Mouse (Mus musculus): ENCODE data around the gene Tox4. TPM values are rescaled to one million over a fixed set of nuclear protein-coding genes. Genes with fewer than 3 reads are reported as not detected.

Gene Tox4
- 37.7 and 43.4 TPM in 2 replicates for polyA plus RNA-seq (2015; fragmentation: Nextera tagmentation; extraction: Ambion mirVana)

DNA sequence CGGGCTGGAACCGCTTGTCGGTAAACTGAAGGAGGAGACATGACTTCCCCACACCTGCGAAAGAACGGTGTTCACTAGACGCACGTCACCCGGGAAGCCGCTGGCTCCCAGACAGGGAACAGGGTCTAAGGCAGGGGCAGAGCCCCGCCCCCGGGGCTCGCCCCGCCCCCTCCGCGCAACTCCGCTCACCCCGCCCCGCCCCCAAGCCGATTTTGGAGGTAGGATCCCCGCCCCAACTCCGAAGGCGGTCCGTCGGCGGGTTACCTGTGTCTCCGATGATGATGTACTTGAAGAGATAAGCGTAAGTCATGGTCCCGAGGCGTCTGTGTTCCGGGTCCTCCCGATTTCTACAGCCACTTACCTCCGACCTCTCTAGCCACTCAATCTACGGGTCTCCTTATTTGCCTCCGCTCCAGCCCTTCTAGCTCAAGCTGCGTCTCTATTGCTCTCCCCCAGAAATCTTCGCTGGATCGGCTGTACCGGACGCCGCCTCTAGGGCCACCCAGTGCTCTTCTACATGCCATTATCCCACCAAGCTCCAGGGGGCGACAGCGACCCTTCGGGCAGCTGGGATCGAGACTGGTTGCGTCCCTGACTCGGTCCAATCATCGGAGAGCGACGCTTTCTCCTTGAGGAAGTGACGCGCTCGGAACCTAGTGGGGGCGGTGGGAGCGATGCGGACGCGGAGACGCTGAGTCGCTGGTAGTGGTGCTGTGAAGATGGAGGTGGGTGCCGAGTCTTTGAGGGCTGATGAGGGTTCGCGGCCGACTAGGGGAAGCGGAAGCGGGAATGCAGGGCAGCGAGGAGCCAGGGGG is at the start of gene Tox4, which contains the start of gene Rab2b:
Tox4 (plus strand) TSS at position 215 of the 815 bp plus-strand sequence.
Rab2b (minus strand) TSS at position 614 of the 815 bp plus-strand sequence.
- Histone ChIP-seq H3K4me3 (ENCODE audit: low read length) (peak within 1 kb of the TSS; percentile 93), H3K9ac (ENCODE audit: low read length) (peak within 1 kb of the TSS; percentile 89), H3K9me3 (ENCODE audit: control insufficient read depth, low read length) (no peaks in the 10 kb centered on the region), H3K27ac (ENCODE audit: low read length) (peak within 1 kb of the TSS; percentile 83), H3K27me3 (ENCODE audit: control insufficient read depth, insufficient read depth, low read depth, low read length) (no peaks in the 10 kb centered on the region), H3K36me3 (ENCODE audit: control insufficient read depth, insufficient read depth, low read length) (peaks cover 3% of the 10 kb centered on the region), H3K4me2 (ENCODE audit: low read depth, low read length) (peak within 1 kb of the TSS; percentile 65), H3K4me1 (replicated peaks; ENCODE audit: control insufficient read depth, insufficient read depth, low read length) (peaks cover 8% of the 10 kb centered on the region)
- peak; percentile 99 for ATAC-seq (ENCODE audit: low read depth)
- under 1% methylated on average over 63 of the region's 66 CpGs for WGBS

DNA sequence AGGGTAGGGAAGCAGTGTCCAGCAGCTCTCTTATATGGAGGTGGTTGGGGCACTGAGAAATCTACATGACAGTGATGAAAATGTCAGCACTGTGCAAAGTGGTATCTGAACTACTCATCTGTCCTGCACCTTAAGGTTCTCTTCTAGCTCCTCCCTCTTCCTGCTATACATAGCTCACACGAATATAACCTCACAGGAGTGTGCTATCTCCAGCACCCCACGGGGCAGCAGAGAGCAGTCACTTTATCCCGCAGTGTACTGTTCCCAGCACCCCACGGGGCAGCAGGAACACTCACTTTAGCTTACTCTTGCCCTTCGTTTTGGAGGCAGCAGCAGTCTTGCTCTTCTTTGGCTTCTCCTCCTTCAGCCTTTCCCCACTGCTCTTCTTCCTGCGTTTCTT is 46.7 kb upstream of the Tox4 start:
- Histone ChIP-seq H3K4me3 (ENCODE audit: low read length) (no peak overlapping the region), H3K9ac (ENCODE audit: low read length) (no peak overlapping the region), H3K36me3 (ENCODE audit: control insufficient read depth, insufficient read depth, low read length) (peaks cover 58% of the 10 kb centered on the region), H3K27ac (ENCODE audit: low read length) (no peak overlapping the region), H3K4me1 (replicated peaks; ENCODE audit: control insufficient read depth, insufficient read depth, low read length) (no peaks in the 10 kb centered on the region), H3K4me2 (ENCODE audit: low read depth, low read length) (no peak overlapping the region), H3K27me3 (ENCODE audit: control insufficient read depth, insufficient read depth, low read depth, low read length) (no peaks in the 10 kb centered on the region), H3K9me3 (ENCODE audit: control insufficient read depth, low read length) (no peaks in the 10 kb centered on the region)
- 85% methylated on average over 6 of the region's 6 CpGs for WGBS
- ATAC-seq (ENCODE audit: low read depth) = no peak

DNA sequence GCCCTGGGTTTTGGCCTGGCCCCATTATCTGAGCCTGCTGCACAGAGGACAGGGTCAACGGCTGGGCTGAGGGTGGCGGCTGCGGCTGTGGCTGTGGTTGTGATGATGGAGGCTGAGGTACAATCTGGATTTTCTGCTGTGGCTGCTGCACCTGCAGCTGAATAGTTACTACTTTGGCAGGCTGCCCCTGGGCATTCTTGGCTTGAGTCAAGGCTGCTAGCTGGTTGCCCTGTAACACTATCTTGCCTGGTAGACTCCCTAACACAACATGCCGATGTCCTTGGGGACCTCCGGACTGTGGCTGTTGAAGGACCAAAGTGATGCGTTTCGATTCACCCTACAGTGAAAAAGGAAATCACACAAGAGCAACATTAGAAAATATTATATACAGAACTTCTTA is 43.8 kb upstream of the Tox4 start:
- no peaks in the 10 kb centered on the region for H3K4me1 ChIP-seq (replicated peaks; ENCODE audit: control insufficient read depth, insufficient read depth, low read length)
- no peak for ATAC-seq (ENCODE audit: low read depth)
- H3K4me3 ChIP-seq (ENCODE audit: low read length) = no peak overlapping the region
- 91% methylated on average over 7 of the region's 7 CpGs for WGBS
- no peaks in the 10 kb centered on the region for H3K27me3 ChIP-seq (ENCODE audit: control insufficient read depth, insufficient read depth, low read depth, low read length)
- H3K27ac ChIP-seq (ENCODE audit: low read length) = no peak overlapping the region
- H3K9me3 ChIP-seq (ENCODE audit: control insufficient read depth, low read length) = no peaks in the 10 kb centered on the region
- no peak overlapping the region for H3K9ac ChIP-seq (ENCODE audit: low read length)
- H3K36me3 ChIP-seq (ENCODE audit: control insufficient read depth, insufficient read depth, low read length) = peaks cover 44% of the 10 kb centered on the region
- no peak overlapping the region for H3K4me2 ChIP-seq (ENCODE audit: low read depth, low read length)

DNA sequence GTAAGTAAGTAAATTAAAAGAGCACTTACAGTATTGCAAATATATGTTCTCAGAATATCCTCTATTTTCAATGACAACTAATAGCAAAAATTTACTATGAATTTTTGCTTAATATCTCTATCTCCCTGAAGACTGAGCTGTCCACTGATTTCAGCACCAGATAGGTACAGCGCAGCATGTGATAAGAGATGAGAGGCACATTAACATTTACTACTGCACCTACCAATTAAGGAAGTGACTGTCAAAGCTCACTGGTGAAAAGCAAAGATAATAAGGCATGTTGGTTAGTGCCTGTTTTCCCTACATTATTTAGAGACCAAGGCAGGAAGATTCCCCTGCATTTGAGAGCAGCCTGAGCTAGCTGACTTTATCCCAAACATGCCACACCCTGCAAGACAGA is 42.7 kb upstream of the Tox4 start:
- Histone ChIP-seq H3K4me1 (replicated peaks; ENCODE audit: control insufficient read depth, insufficient read depth, low read length) (no peaks in the 10 kb centered on the region), H3K27me3 (ENCODE audit: control insufficient read depth, insufficient read depth, low read depth, low read length) (no peaks in the 10 kb centered on the region), H3K27ac (ENCODE audit: low read length) (no peak overlapping the region), H3K4me2 (ENCODE audit: low read depth, low read length) (no peak overlapping the region), H3K9me3 (ENCODE audit: control insufficient read depth, low read length) (no peaks in the 10 kb centered on the region), H3K36me3 (ENCODE audit: control insufficient read depth, insufficient read depth, low read length) (peaks cover 37% of the 10 kb centered on the region), H3K9ac (ENCODE audit: low read length) (no peak overlapping the region), H3K4me3 (ENCODE audit: low read length) (no peak overlapping the region)
- 96% methylated on average over 1 of the region's 1 CpGs for WGBS
- no peak for ATAC-seq (ENCODE audit: low read depth)

DNA sequence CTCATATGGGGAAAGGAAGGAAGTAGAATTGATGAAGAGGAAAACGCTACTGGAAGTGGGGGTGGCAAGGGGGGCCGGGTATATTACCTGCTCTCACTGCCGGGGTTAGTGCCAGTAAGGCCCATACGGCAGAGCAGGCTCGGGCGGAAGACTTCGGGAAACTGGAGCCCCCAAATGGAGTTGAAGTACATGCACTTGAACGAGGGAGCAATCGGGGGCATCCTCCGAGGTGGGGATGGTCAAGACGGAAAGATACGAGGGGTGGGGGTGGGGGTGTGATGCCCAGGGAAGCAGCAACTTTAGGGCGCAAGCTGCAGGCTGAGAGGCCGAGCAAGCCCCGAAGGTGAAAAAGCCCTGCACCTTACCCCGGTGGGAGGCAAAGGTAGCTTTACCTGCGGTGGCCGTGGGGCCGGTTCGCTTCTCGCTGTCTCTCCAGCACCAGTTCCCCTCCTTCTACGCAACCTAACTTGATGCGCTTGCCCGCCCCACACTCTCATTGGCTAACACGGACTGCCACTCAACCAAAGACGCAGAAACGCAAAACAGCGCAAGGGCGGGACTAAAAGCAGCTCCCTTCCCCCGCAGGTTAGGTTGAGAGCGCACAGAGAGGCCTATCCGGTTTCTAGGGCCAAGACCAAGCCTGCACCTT is 34.8 kb upstream of the Tox4 start:
- WGBS = under 1% methylated on average over 32 of the region's 32 CpGs

DNA sequence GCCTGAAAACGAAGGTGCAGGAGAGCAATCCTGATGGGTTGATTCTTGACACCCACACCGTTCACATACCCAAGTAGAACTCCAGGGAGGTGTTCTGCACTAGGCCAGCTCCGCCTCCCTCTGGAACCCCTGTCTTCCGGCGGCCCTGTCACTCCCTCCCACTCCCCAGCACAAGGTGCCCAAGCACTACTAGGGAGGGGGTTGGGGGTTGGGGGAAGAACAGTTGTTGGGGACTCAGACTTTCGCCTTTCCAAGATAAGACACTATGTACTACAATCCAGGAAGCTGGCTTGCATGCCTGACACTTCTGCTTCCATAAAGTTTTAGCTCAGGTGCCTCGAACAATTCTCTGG is 34.3 kb upstream of the Tox4 start:
- Histone ChIP-seq H3K9ac (ENCODE audit: low read length) (peak overlapping the region; percentile 83), H3K36me3 (ENCODE audit: control insufficient read depth, insufficient read depth, low read length) (no peaks in the 10 kb centered on the region), H3K27ac (ENCODE audit: low read length) (peak overlapping the region; percentile 83), H3K4me3 (ENCODE audit: low read length) (peak overlapping the region; percentile 86), H3K27me3 (ENCODE audit: control insufficient read depth, insufficient read depth, low read depth, low read length) (no peaks in the 10 kb centered on the region), H3K4me1 (replicated peaks; ENCODE audit: control insufficient read depth, insufficient read depth, low read length) (peaks cover 15% of the 10 kb centered on the region), H3K4me2 (ENCODE audit: low read depth, low read length) (peak overlapping the region; percentile 86), H3K9me3 (ENCODE audit: control insufficient read depth, low read length) (no peaks in the 10 kb centered on the region)
- ATAC-seq (ENCODE audit: low read depth) = peak; percentile 79
- WGBS = 10% methylated on average over 7 of the region's 7 CpGs

More for the DNA sequence above, 34.8 kb upstream of the Tox4 start:
- Histone ChIP-seq H3K4me1 (replicated peaks; ENCODE audit: control insufficient read depth, insufficient read depth, low read length) (peaks cover 15% of the 10 kb centered on the region), H3K4me3 (ENCODE audit: low read length) (peak overlapping the region; percentile 86), H3K27ac (ENCODE audit: low read length) (peak overlapping the region; percentile 83), H3K4me2 (ENCODE audit: low read depth, low read length) (peak overlapping the region; percentile 86), H3K9me3 (ENCODE audit: control insufficient read depth, low read length) (no peaks in the 10 kb centered on the region), H3K9ac (ENCODE audit: low read length) (peak overlapping the region; percentile 87), H3K36me3 (ENCODE audit: control insufficient read depth, insufficient read depth, low read length) (no peaks in the 10 kb centered on the region), H3K27me3 (ENCODE audit: control insufficient read depth, insufficient read depth, low read depth, low read length) (no peaks in the 10 kb centered on the region)
- ATAC-seq (ENCODE audit: low read depth) = peak; percentile 99

DNA sequence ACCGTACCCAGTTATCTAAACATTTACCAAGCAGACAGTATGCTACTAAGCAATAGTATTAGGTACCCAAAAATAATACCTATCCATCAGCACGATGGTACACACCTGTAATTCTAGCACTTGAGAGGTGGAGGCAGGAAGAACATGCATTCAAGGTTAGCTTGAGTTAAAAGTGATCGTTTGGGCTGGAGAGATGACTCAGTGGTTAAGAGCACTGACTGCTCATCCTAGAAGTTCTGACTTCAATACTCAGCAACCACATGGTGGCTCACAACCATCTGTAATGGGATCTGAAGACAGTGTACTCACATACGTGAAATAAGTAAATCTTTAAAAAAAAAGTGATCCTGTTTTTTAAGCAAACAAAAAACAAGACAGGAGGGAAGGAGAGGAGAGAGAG is 32.8 kb upstream of the Tox4 start:
- Histone ChIP-seq H3K27ac (ENCODE audit: low read length) (no peak overlapping the region), H3K4me2 (ENCODE audit: low read depth, low read length) (no peak overlapping the region), H3K4me3 (ENCODE audit: low read length) (no peak overlapping the region), H3K36me3 (ENCODE audit: control insufficient read depth, insufficient read depth, low read length) (no peaks in the 10 kb centered on the region), H3K9me3 (ENCODE audit: control insufficient read depth, low read length) (no peaks in the 10 kb centered on the region), H3K9ac (ENCODE audit: low read length) (no peak overlapping the region), H3K4me1 (replicated peaks; ENCODE audit: control insufficient read depth, insufficient read depth, low read length) (peaks cover 15% of the 10 kb centered on the region), H3K27me3 (ENCODE audit: control insufficient read depth, insufficient read depth, low read depth, low read length) (no peaks in the 10 kb centered on the region)
- WGBS = 73% methylated on average over 4 of the region's 4 CpGs
- ATAC-seq (ENCODE audit: low read depth) = no peak

DNA sequence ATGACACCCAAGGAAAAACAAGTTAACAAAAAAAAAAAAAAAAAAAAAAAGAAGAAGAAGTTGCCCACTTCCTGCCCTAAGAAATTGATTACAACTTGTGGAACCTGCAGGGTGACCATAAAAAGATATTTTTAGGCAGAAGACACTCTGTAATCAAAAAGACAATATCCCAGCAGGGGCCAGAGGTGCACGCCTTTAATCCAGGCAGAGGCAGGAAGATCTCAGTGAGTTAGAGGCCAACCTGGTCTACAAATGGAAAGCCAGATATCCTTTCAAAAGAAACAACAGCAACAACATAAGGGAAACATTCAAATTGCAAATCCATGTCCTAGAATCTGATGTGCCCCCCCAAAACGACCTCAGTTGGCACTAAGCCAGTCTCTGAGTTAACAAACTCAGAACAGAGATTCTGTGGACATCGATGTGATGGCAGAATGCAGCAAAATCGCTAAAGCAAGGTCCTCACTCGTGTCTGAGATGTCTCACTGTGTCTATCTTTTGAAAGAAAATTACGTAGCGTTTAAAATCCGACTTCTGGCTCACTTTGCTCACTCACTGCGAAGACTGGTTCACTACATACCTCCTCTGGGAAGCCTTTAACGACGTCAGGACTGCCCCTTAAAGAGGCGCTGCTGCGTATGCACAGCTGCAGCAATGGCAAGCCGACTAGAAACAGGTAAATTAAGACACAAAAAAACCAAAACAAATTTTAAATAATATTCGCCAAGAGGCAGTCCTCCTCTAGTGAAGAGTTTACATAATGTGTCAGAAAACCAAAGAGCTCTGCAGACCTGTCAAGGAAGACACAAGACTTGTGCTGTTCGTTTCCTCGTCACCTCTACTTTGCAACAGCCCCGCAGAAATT is 22.4 kb upstream of the Tox4 start:
- Histone ChIP-seq H3K9me3 (ENCODE audit: control insufficient read depth, low read length) (no peaks in the 10 kb centered on the region), H3K4me2 (ENCODE audit: low read depth, low read length) (peak overlapping the region; percentile 68), H3K4me1 (replicated peaks; ENCODE audit: control insufficient read depth, insufficient read depth, low read length) (peaks cover 7% of the 10 kb centered on the region), H3K36me3 (ENCODE audit: control insufficient read depth, insufficient read depth, low read length) (no peaks in the 10 kb centered on the region), H3K9ac (ENCODE audit: low read length) (peak overlapping the region; percentile 76), H3K4me3 (ENCODE audit: low read length) (peak overlapping the region; percentile 79), H3K27me3 (ENCODE audit: control insufficient read depth, insufficient read depth, low read depth, low read length) (no peaks in the 10 kb centered on the region), H3K27ac (ENCODE audit: low read length) (peak overlapping the region; percentile 82)
- 5% methylated on average over 18 of the region's 18 CpGs for WGBS
- no peak for ATAC-seq (ENCODE audit: low read depth)

Measured in lung, embryonic 16.5 days (tissue).